Mouse (Mus musculus): ENCODE results near the gene Ythdf2.

GRCm38 (mm10) chr4:132198771-132199170, 13.3 kb downstream of the Ythdf2 start:
- TF ChIP-seq CTCF (IDR thresholded peaks at IDR 0.05; ENCODE audit: extremely low read depth, insufficient read length, insufficient replicate concordance, low read depth, low read length) (no peak), POLR2A (IDR thresholded peaks at IDR 0.05; ENCODE audit: low read depth, low read length) (no peak)

Measured in small intestine, adult 2 months (tissue).